Mouse (Mus musculus) cerebellum, adult (tissue): ENCODE measurements at regions not wholly inside any gene's neighbourhood (a gene's known extent, or its start where the extent isn't known, plus 50 kb on each side); places are given as distances from the start of the nearest gene placed in this dataset.

ENCODE experiments used
- ATAC-seq: cut with Nextera tagmentation; 2 replicates; pipeline ENCODE4 v1.9.2; 2017; ENCODE audit warnings: mild to moderate bottlenecking, moderate library complexity, mixed read lengths; ENCODE audit not compliant: insufficient number of reproducible peaks, low FRiP score, low TSS enrichment

- ATAC-seq, result no peak
Observed at GRCm38 (mm10) chr3:140876201-140876895, 335.8 kb downstream of the Pdha2 start.

- ATAC-seq, result no peak
Observed at GRCm38 (mm10) chr3:140875500-140876200, 336.5 kb downstream of the Pdha2 start.

- no peak for ATAC-seq
Observed at GRCm38 (mm10) chr3:140874070-140874895, 337.9 kb downstream of the Pdha2 start.

GRCm38 (mm10) chr3:140872511-140872910 lies 339.6 kb downstream of the Pdha2 start:
- no peak for ATAC-seq

- no peak for ATAC-seq
Observed at GRCm38 (mm10) chr3:140871261-140871660, 340.9 kb downstream of the Pdha2 start.

GRCm38 (mm10) chr3:140840197-140840596 lies 372.0 kb downstream of the Pdha2 start:
- ATAC-seq, result no peak

- ATAC-seq, result no peak
Observed at GRCm38 (mm10) chr3:140837976-140838581, 374.1 kb downstream of the Pdha2 start.

- ATAC-seq, result no peak
Observed at GRCm38 (mm10) chr3:140821266-140821665, 390.9 kb downstream of the Pdha2 start.

GRCm38 (mm10) chr3:140805586-140805985 lies 406.6 kb downstream of the Pdha2 start:
- no peak for ATAC-seq

- no peak for ATAC-seq
Observed at GRCm38 (mm10) chr3:140792943-140793342, 419.2 kb downstream of the Pdha2 start.

- ATAC-seq, result no peak
Observed at GRCm38 (mm10) chr3:140785700-140786099, 426.5 kb downstream of the Pdha2 start.

- peak; percentile 58; the same call in 1 of the 2 replicates for ATAC-seq
Observed at GRCm38 (mm10) chr3:140760051-140760450, 452.1 kb downstream of the Pdha2 start.

GRCm38 (mm10) chr3:140744501-140744900 lies 467.7 kb downstream of the Pdha2 start:
- ATAC-seq, result peak; percentile 83

GRCm38 (mm10) chr3:140740430-140740829 lies 471.7 kb downstream of the Pdha2 start:
- no peak for ATAC-seq

GRCm38 (mm10) chr3:140738654-140739369 lies 473.3 kb downstream of the Pdha2 start:
- ATAC-seq, result no peak

GRCm38 (mm10) chr3:140716896-140717295 lies 495.3 kb downstream of the Pdha2 start:
- ATAC-seq, result no peak

- ATAC-seq, result no peak
Observed at GRCm38 (mm10) chr3:140707591-140708131, 504.5 kb downstream of the Pdha2 start.

GRCm38 (mm10) chr3:140706725-140707124 lies 505.4 kb downstream of the Pdha2 start:
- no peak for ATAC-seq

GRCm38 (mm10) chr3:140705536-140705935 lies 506.6 kb downstream of the Pdha2 start:
- ATAC-seq, result no peak

- ATAC-seq, result no peak
Observed at GRCm38 (mm10) chr3:140702929-140703328, 509.2 kb downstream of the Pdha2 start.
